In genomic region chr10:79932736-79933135, GRCm38 (mm10) we compare ENCODE assay signal across 9 mouse cellular contexts. TPM values are rescaled to one million over a fixed set of nuclear protein-coding genes. Genes with fewer than 3 reads are reported as not detected.
DNase-seq lines count a peak whose midpoint lies in the region; ATAC-seq lines count a peak whose summit lies in the region.
"Had no signal": no experiment of that assay in that cellular context is flagged by ENCODE, and none has a peak within 500 bp of the region (broad histone marks: within the 10 kb centered on the region; RNA-seq: fewer than 3 reads in every experiment).

No protein-coding gene starts in this region.

- no peaks in the 10 kb centered on the region for H3K27me3 ChIP-seq in hindbrain, embryonic 12.5 days
- H3K27me3 ChIP-seq in limb, embryonic 15.5 days, result no peaks in the 10 kb centered on the region

- DNase-seq in cerebellum, adult 8-10 months, result no peak
- peak; percentile 91 for DNase-seq in Muller cell, postnatal 12 days (ENCODE audit: inconsistent ontology term)
- peak; percentile 68 for DNase-seq in gastrocnemius, adult 18-20 months (ENCODE audit: low spot score)
- DNase-seq in neural tube, embryonic 10.5 days (ENCODE audit: extremely low spot score, low spot score), result peak; percentile 81
- no peak for DNase-seq in thymus, postnatal 4 days

- 19% methylated on average over 8 of the region's 8 CpGs for WGBS in hindbrain, embryonic 12.5 days
- WGBS in limb, embryonic 15.5 days, result 19% methylated on average over 8 of the region's 8 CpGs

- H3K36me3 ChIP-seq in hindbrain, embryonic 12.5 days, result peaks cover 43% of the 10 kb centered on the region
- peaks cover 27% of the 10 kb centered on the region for H3K36me3 ChIP-seq in limb, embryonic 15.5 days

- peaks cover 73% of the 10 kb centered on the region for H3K4me1 ChIP-seq in hindbrain, embryonic 12.5 days
- peaks cover 94% of the 10 kb centered on the region for H3K4me1 ChIP-seq in limb, embryonic 15.5 days

- no peak overlapping the region for H3K4me3 ChIP-seq in hindbrain, embryonic 12.5 days
- H3K4me3 ChIP-seq in limb, embryonic 15.5 days, result no peak overlapping the region

- H3K4me2 ChIP-seq in hindbrain, embryonic 12.5 days (replicated peaks), result no peak overlapping the region
- H3K4me2 ChIP-seq in limb, embryonic 15.5 days, result no peak overlapping the region

- ATAC-seq in cerebellum, adult (ENCODE audit: insufficient number of reproducible peaks, low FRiP score, low TSS enrichment), result peak; percentile 10; the same call in 1 of the 2 replicates
- no peak for ATAC-seq in hindbrain, embryonic 12.5 days (ENCODE audit: low FRiP score)
- no peak for ATAC-seq in limb, embryonic 15.5 days (ENCODE audit: insufficient number of reproducible peaks, low FRiP score, low TSS enrichment, low read depth)

- H3K27ac ChIP-seq in hindbrain, embryonic 12.5 days, result peak overlapping the region; percentile 45; the same call in 1 of the 2 replicates
- H3K27ac ChIP-seq in limb, embryonic 15.5 days, result peak overlapping the region; percentile 62

- H3K9ac ChIP-seq in hindbrain, embryonic 12.5 days, result 0 out of 2 replicates have a peak overlapping the region, but pooled peaks have one; percentile 3
- H3K9ac ChIP-seq in limb, embryonic 15.5 days, result no peak overlapping the region

- H3K9me3 ChIP-seq in hindbrain, embryonic 12.5 days (replicated peaks), result no peaks in the 10 kb centered on the region
- no peaks in the 10 kb centered on the region for H3K9me3 ChIP-seq in limb, embryonic 15.5 days

RNA-seq across cellular contexts. Expression of gene Arid3a, which starts 5.9 kb away (rescaled TPM):
- total RNA-seq in gastrocnemius, adult 18-20 months (2021), result 1 to 10 TPM; 1.5 to 1.7 TPM
- 4.7 and 5.3 TPM in 2 replicates for polyA plus RNA-seq in hindbrain, embryonic 12.5 days (2016; fragmentation: Nextera tagmentation; extraction: Ambion mirVana)
- 5.7 and 7.4 TPM in 2 replicates for polyA plus RNA-seq in limb, embryonic 15.5 days (2015; fragmentation: Nextera tagmentation; extraction: Ambion mirVana)

RNA-seq across cellular contexts. Expression of gene R3hdm4, which starts 11.7 kb away (rescaled TPM):
- 100 to 1,000 TPM; 114 to 115 TPM for total RNA-seq in gastrocnemius, adult 18-20 months (2021)
- 173 and 184 TPM in 2 replicates for polyA plus RNA-seq in hindbrain, embryonic 12.5 days (2016; fragmentation: Nextera tagmentation; extraction: Ambion mirVana)
- 159 and 161 TPM in 2 replicates for polyA plus RNA-seq in limb, embryonic 15.5 days (2015; fragmentation: Nextera tagmentation; extraction: Ambion mirVana)

RNA-seq across cellular contexts. Expression of gene Kiss1r, which starts 16.0 kb away (rescaled TPM):
- total RNA-seq in gastrocnemius, adult 18-20 months (2021), result under 1 TPM; 0.21 TPM
- polyA plus RNA-seq in hindbrain, embryonic 12.5 days (2016; fragmentation: Nextera tagmentation; extraction: Ambion mirVana), result 1.2 and 1.6 TPM in 2 replicates
- 1.0 and 1.2 TPM in 2 replicates for polyA plus RNA-seq in limb, embryonic 15.5 days (2015; fragmentation: Nextera tagmentation; extraction: Ambion mirVana)

RNA-seq across cellular contexts. Expression of gene Gm26602, which starts 22.1 kb away (rescaled TPM):
- total RNA-seq in gastrocnemius, adult 18-20 months (2021), result not detected
- 25.5 and 54.9 TPM in 2 replicates for polyA plus RNA-seq in hindbrain, embryonic 12.5 days (2016; fragmentation: Nextera tagmentation; extraction: Ambion mirVana)
- polyA plus RNA-seq in limb, embryonic 15.5 days (2015; fragmentation: Nextera tagmentation; extraction: Ambion mirVana), result not detected in 2 replicates
- polyA plus RNA-seq: spleen, adult 2 months had no signal

RNA-seq across cellular contexts. Expression of gene Med16, which starts 24.0 kb away (rescaled TPM):
- total RNA-seq in gastrocnemius, adult 18-20 months (2021), result 10 to 100 TPM; 31.2 to 32.8 TPM
- polyA plus RNA-seq in hindbrain, embryonic 12.5 days (2016; fragmentation: Nextera tagmentation; extraction: Ambion mirVana), result 63.3 and 70.0 TPM in 2 replicates
- polyA plus RNA-seq in limb, embryonic 15.5 days (2015; fragmentation: Nextera tagmentation; extraction: Ambion mirVana), result 35.4 and 37.7 TPM in 2 replicates

Comparison
In these comparisons a context has a peak if more than half of its experiments do, and no peak if none do; other contexts are left out.
1. DNase-seq: peak in Muller cell, postnatal 12 days (single experiment), gastrocnemius, adult 18-20 months (single experiment) and neural tube, embryonic 10.5 days (single experiment); none in cerebellum, adult 8-10 months (single experiment) and thymus, postnatal 4 days (single experiment).